Mouse (Mus musculus) hindbrain, embryonic 11.5 days (tissue): ENCODE measurements around the gene M6pr. TPM values are rescaled to one million over a fixed set of nuclear protein-coding genes. Genes with fewer than 3 reads are reported as not detected.

Experiments used
- ATAC-seq: fragments of 200-750 bp; cut with Nextera tagmentation; 2 replicates; pipeline ENCODE4 v1.8.0; 2017; ENCODE audit warnings: mild to moderate bottlenecking, moderate TSS enrichment, moderate library complexity; ENCODE audit not compliant: low FRiP score
- DNase-seq: peaks from one replicate; pipeline ENCODE4 v3.0.0-alpha.2; 2015; ENCODE audit warnings: low spot score
- H3K27ac ChIP-seq: fragments of 300-500 bp; sonication (generic); 2 replicates; pipeline ENCODE4 v1.5.1; 2014; ENCODE audit warnings: mild to moderate bottlenecking, low read depth, low read length
- H3K27me3 ChIP-seq: fragments of 300-500 bp; sonication (generic); 2 replicates; pipeline ENCODE4 v1.6.1; 2014; ENCODE audit warnings: mild to moderate bottlenecking, low read length, moderate library complexity, mixed read lengths; ENCODE audit not compliant: control insufficient read depth, insufficient read depth
- H3K36me3 ChIP-seq: fragments of 300-500 bp; sonication (generic); 2 replicates; pipeline ENCODE4 v1.6.1; 2014; ENCODE audit warnings: mild to moderate bottlenecking, low read length, moderate library complexity, mixed read lengths; ENCODE audit not compliant: control insufficient read depth, insufficient read depth
- H3K4me1 ChIP-seq: fragments of 300-500 bp; sonication (generic); replicated peaks from 2 replicates; pipeline ENCODE4 v1.6.1; 2014; ENCODE audit warnings: low read length, mixed read lengths; ENCODE audit not compliant: control insufficient read depth, insufficient read depth
- H3K4me2 ChIP-seq: fragments of 300-500 bp; sonication (generic); replicated peaks from 2 replicates; pipeline ENCODE4 v1.6.1; 2014; ENCODE audit warnings: mild to moderate bottlenecking, low read depth, low read length
- H3K4me3 ChIP-seq: fragments of 300-500 bp; sonication (generic); 2 replicates; pipeline ENCODE4 v1.5.1; 2014; ENCODE audit warnings: low read depth, low read length
- H3K9ac ChIP-seq: fragments of 300-500 bp; sonication (generic); 2 replicates; pipeline ENCODE4 v1.6.1; 2014; ENCODE audit warnings: low read depth, low read length
- H3K9me3 ChIP-seq: fragments of 300-500 bp; sonication (generic); 2 replicates; pipeline ENCODE4 v1.6.1; 2016; ENCODE audit warnings: low read length; ENCODE audit not compliant: control insufficient read depth
- WGBS: fragments of 180-500 bp; shearing (Covaris S2); extraction: QIAGEN DNeasy Blood & Tissue Kit; methylation state at CpG from one replicate; pipeline ENCODE4 v1.1.7; 2014; 5-methylcytosine and 5-hydroxymethylcytosine counted together
- polyA plus RNA-seq: library from polyadenylated mRNA; unstranded; fragments of >200 nt; fragmentation: Nextera tagmentation; extraction: Ambion mirVana; gene quantifications from 2 replicates; pipeline ENCODE4 v1.2.1, GENCODE M21; 2014

The M6pr gene
- polyA plus RNA-seq, 1 experiment from 2014 or later = 84.4 TPM

DNA sequence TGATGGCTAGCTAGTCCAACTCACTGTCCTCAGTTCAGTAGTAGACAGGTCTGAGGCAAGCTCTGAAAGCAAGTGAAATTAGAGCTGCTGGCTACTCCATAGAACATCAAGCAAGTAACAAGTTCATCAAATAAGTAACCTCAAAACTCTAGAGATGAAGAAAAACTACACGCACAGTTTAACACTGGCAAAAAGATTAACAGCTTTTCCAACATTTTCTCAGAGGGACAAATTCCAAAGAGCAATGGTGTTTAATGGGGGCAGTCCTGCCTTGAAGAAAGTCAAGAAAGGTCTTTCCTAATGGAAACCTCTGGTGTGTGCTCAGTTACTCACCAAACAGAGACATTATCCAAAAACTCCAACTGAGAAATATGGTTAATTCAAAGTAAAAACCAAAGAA is 10.2 kb downstream of the M6pr start:
- no peaks in the 10 kb centered on the region for H3K4me1 ChIP-seq
- H3K4me3 ChIP-seq = no peak overlapping the region
- H3K36me3 ChIP-seq = peaks cover 20% of the 10 kb centered on the region; the same call in 1 of the 2 replicates
- no peak overlapping the region for H3K9ac ChIP-seq
- no peaks in the 10 kb centered on the region for H3K27me3 ChIP-seq
- no peak overlapping the region for H3K27ac ChIP-seq
- H3K9me3 ChIP-seq = no peaks in the 10 kb centered on the region
- ATAC-seq (no peak), DNase-seq (no peak)
- H3K4me2 ChIP-seq = no peak overlapping the region
- 92% methylated on average over 1 of the region's 1 CpGs for WGBS

DNA sequence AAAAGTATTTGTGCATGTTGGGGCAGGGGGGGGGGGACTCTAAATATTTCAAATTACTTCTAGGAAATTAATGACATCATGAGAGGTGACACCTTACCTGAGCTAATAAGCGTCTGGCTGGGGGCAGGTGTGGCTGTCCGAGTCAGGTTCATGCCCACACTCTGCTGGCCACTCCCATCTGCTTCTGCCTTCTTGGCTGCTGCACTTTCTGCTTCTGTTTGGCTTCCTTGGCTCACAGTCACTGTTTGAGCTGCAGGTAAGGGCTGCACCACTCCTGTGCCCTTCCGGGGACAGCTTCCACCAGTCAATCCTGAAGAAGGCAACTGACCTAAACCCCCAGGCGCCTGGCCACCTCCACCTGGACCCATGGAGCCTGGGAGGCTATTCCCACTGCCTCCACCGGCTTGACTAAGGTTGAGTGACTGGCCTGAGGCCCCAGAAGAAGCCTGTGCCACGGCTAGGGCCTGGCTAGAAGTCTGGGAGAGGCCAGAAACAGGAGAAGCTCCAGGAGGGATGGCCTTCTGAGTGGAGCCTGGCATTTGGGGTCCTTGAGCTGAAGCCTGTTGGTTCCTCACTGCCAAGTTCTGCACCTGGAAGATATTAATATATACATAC is 16.9 kb downstream of the M6pr start:
- Histone ChIP-seq H3K4me1 (no peaks in the 10 kb centered on the region), H3K27ac (no peak overlapping the region), H3K9ac (no peak overlapping the region), H3K4me2 (no peak overlapping the region), H3K36me3 (peaks cover 14% of the 10 kb centered on the region; the same call in 1 of the 2 replicates), H3K9me3 (no peaks in the 10 kb centered on the region), H3K27me3 (no peaks in the 10 kb centered on the region), H3K4me3 (no peak overlapping the region)
- ATAC-seq (no peak), DNase-seq (no peak)
- 91% methylated on average over 6 of the region's 6 CpGs for whole genome bisulfite sequencing

DNA sequence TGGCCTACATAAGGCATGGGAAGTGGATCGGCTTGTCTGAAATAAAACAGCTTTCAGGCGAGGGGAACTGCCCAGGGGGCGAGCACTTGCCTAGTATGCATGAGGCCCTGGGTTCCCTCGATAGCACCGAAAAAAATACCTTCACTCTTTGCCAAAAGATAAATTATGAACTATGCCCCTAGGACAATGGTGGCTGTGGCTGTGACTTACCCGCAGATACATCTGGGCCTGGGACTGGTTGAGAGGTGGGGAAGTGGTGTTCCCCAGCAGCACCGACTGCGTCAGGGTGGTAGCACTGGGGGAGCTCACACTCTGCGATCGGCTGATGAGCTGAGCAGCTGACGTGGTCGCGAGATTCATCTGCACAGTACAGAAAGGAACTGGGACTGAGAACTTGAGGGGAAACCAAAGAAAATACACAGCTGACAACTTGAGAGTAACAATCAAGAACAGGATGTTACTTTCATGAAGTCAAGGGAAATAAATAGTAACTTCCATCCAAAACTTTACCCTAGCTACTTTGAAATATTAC is 24.6 kb downstream of the M6pr start:
- Histone ChIP-seq H3K27me3 (no peaks in the 10 kb centered on the region), H3K27ac (no peak overlapping the region), H3K36me3 (peaks cover 10% of the 10 kb centered on the region; the same call in 1 of the 2 replicates), H3K4me3 (no peak overlapping the region), H3K9ac (no peak overlapping the region), H3K4me2 (no peak overlapping the region), H3K4me1 (no peaks in the 10 kb centered on the region; the same call in 1 of the 2 replicates), H3K9me3 (no peaks in the 10 kb centered on the region)
- no peak for DNase-seq
- no peak for ATAC-seq
- WGBS = 91% methylated on average over 13 of the region's 13 CpGs

DNA sequence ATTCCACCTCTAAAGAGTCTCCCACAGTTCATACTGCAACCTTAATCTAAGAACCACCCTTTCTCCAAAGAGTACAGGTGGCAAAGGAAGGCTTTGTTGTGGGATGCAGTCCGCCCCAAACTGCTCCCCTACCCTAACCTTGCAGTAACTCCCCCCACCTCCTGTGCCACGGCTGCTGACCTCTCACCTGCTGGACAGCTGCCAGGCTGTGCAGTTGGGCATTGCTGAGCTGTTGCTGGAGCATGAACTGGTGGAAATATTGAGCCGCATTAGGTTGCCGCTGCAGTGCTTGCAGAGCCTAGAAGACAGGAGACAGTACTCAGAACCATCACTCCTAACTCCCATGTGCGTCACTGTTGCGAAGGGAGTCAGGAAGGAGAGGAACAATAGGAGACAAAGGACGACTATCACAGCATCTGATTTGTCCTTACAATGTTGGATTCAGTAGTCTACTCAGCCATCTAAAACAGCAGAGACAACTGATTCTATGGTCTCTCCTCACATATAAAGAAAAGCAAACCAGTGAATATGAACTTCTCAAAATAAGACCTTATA is 26.3 kb downstream of the M6pr start:
- H3K4me2 ChIP-seq = no peak overlapping the region
- 83% methylated on average over 7 of the region's 7 CpGs for whole genome bisulfite sequencing
- no peak overlapping the region for H3K9ac ChIP-seq
- H3K27me3 ChIP-seq = no peaks in the 10 kb centered on the region
- no peak overlapping the region for H3K27ac ChIP-seq
- H3K4me1 ChIP-seq = no peaks in the 10 kb centered on the region; the same call in 1 of the 2 replicates
- H3K36me3 ChIP-seq = peaks cover 10% of the 10 kb centered on the region; the same call in 1 of the 2 replicates
- H3K4me3 ChIP-seq = no peak overlapping the region
- DNase-seq (no peak), ATAC-seq (no peak)
- no peaks in the 10 kb centered on the region for H3K9me3 ChIP-seq

DNA sequence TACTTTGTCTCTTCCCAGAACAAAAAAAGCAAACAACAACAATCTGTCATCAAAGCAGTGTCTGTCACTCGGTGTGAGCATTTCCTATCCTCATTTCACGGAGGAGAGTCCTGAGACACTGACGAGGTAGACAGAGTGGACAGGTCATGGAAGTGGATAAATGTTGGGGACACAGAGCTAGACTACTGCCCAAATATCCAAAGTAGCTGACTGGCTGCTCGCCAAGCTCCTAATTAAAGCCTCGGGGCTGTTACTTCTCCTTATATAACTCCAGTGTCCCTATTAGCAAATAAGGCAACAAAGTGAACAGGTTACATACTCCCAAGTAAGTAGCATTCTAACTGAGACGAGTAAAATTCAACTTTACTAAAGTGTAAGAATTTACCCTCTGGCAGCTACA is 29.0 kb downstream of the M6pr start:
- Histone ChIP-seq H3K27me3 (no peaks in the 10 kb centered on the region), H3K36me3 (peaks cover 4% of the 10 kb centered on the region; the same call in 1 of the 2 replicates), H3K27ac (no peak overlapping the region), H3K4me2 (no peak overlapping the region), H3K4me1 (no peaks in the 10 kb centered on the region; the same call in 1 of the 2 replicates), H3K9ac (no peak overlapping the region), H3K9me3 (no peaks in the 10 kb centered on the region), H3K4me3 (no peak overlapping the region)
- no peak for DNase-seq
- WGBS = 68% methylated on average over 6 of the region's 6 CpGs
- no peak for ATAC-seq

DNA sequence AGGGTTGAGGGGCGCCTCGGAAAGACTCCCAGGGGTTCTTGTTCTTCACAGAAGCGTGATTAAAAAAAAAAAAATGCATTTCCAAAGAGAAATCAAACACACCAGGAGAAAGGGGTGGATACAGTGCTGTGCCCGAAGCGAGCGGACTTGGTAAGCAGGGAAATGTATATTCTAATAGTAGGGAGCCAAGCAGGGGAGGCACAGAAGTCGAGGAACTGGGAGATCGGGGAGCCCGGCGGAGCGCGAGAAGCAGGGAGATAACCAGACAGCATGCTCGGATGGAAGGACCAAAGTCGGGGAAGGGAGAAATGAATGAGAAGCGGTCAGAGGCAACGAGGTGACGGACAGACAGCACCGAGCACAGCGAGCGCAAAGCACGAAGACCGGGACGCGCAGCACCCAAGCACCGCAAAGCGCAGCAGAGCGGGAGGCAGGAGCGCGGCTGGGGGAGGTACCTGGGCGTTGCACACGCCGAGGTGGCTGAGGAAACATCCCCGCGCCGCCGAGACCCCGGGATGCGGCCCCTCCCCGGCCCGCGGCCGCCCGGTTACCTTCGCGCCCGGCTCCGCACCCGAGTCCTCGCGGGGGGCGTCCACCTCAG is 30.6 kb downstream of the M6pr start:
- peak; percentile 83 for ATAC-seq
- no peaks in the 10 kb centered on the region; the same call in 1 of the 2 replicates for H3K4me1 ChIP-seq
- no peaks in the 10 kb centered on the region for H3K9me3 ChIP-seq
- no peaks in the 10 kb centered on the region for H3K27me3 ChIP-seq
- H3K9ac ChIP-seq = peak overlapping the region; percentile 82
- H3K27ac ChIP-seq = peak overlapping the region; percentile 95
- peak overlapping the region; percentile 81 for H3K4me3 ChIP-seq
- H3K4me2 ChIP-seq = peak overlapping the region; percentile 59
- under 1% methylated on average over 47 of the region's 51 CpGs for WGBS
- peak; percentile 74 for DNase-seq
- H3K36me3 ChIP-seq = peaks cover 3% of the 10 kb centered on the region; the same call in 1 of the 2 replicates

- Histone ChIP-seq H3K27ac (peak overlapping the region; percentile 95), H3K9me3 (no peaks in the 10 kb centered on the region), H3K9ac (peak overlapping the region; percentile 82), H3K4me1 (no peaks in the 10 kb centered on the region; the same call in 1 of the 2 replicates), H3K4me3 (peak overlapping the region; percentile 81), H3K36me3 (peaks cover 1% of the 10 kb centered on the region; the same call in 1 of the 2 replicates), H3K27me3 (no peaks in the 10 kb centered on the region), H3K4me2 (peak overlapping the region; percentile 59)
- DNase-seq (peak; percentile 93), ATAC-seq (peak; percentile 88)
- 0% methylated on average over 14 of the region's 71 CpGs for WGBS
Observed at GRCm38 (mm10) chr6:122339648-122340341, 31.3 kb downstream of the M6pr start.

DNA sequence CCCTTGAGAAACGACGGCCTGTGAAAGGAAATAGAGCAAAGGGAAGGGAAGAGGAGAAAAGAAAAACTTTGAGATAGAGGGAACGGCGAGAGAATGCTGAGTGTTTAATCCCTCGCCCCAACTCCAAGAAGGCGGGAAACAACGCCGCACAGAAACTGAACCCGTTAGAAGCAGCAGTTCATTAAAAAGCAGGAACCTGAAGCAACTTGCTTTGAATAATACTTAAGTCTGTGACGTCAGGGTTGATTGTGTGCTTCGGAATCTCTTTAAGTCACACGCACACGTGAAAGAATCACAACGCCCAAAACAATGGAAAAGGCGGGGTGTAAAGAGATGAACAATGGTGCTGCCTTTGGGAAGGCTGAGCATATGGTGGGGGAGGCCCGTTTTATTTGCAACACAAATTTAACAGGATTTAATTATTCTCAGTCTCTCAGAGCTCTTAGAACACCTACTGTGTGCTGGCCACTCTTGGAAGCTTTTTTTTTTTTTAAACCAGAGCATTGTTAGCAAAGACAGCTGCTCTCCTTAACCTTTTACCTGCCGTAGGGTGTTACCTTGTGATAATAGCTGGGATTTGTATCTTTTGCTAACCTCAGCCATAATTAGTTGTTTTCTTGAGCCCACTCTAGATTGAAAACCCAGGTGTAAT is 32.0 kb downstream of the M6pr start, which contains the start of gene Phc1:
Gene Phc1, minus strand, starts transcription at position 213 of the 652 bp plus-strand sequence.
- Histone ChIP-seq H3K36me3 (no peaks in the 10 kb centered on the region), H3K4me3 (peak within 1 kb of the TSS; percentile 81), H3K9ac (peak within 1 kb of the TSS; percentile 82), H3K4me2 (peak within 1 kb of the TSS; percentile 59), H3K9me3 (no peaks in the 10 kb centered on the region), H3K27ac (peak within 1 kb of the TSS; percentile 95), H3K4me1 (no peaks in the 10 kb centered on the region; the same call in 1 of the 2 replicates), H3K27me3 (no peaks in the 10 kb centered on the region)
- ATAC-seq = peak; percentile 65
- WGBS = under 1% methylated on average over 17 of the region's 17 CpGs
- DNase-seq = peak; percentile 80
